Mouse (Mus musculus) neural tube, embryonic 13.5 days (tissue): Measurements from ENCODE around the gene Map2k4. TPM values are rescaled to one million over a fixed set of nuclear protein-coding genes. Genes with fewer than 3 reads are reported as not detected.

Experiments used
- ATAC-seq: fragments of 200-750 bp; cut with Nextera tagmentation; 2 replicates; pipeline ENCODE4 v1.8.0; 2017; ENCODE audit warnings: low read depth, mild to moderate bottlenecking, moderate TSS enrichment, moderate library complexity
- H3K27ac ChIP-seq: fragments of 300-500 bp; sonication (generic); replicated peaks from 2 replicates; pipeline ENCODE4 v1.5.1; 2015; ENCODE audit warnings: moderate library complexity, mild to moderate bottlenecking, inconsistent platforms
- H3K27me3 ChIP-seq: fragments of 300-500 bp; sonication (generic); 2 replicates; pipeline ENCODE4 v1.6.1; 2015; ENCODE audit warnings: mild to moderate bottlenecking, inconsistent platforms
- H3K36me3 ChIP-seq: fragments of 300-500 bp; sonication (generic); 2 replicates; pipeline ENCODE4 v1.6.1; 2015; ENCODE audit warnings: mild to moderate bottlenecking, inconsistent platforms
- H3K4me1 ChIP-seq: fragments of 300-500 bp; sonication (generic); replicated peaks from 2 replicates; pipeline ENCODE4 v1.6.1; 2015; ENCODE audit warnings: inconsistent platforms
- H3K4me2 ChIP-seq: fragments of 300-500 bp; sonication (generic); 2 replicates; pipeline ENCODE4 v1.6.1; 2015; ENCODE audit warnings: inconsistent platforms, mild to moderate bottlenecking, moderate library complexity
- H3K4me3 ChIP-seq: fragments of 300-500 bp; sonication (generic); 2 replicates; pipeline ENCODE4 v1.5.1; 2015; ENCODE audit warnings: mild to moderate bottlenecking, inconsistent platforms
- H3K9ac ChIP-seq: fragments of 300-500 bp; sonication (generic); 2 replicates; pipeline ENCODE4 v1.6.1; 2015; ENCODE audit warnings: moderate library complexity, mild to moderate bottlenecking, inconsistent platforms
- H3K9me3 ChIP-seq: fragments of 300-500 bp; sonication (generic); 2 replicates; pipeline ENCODE4 v1.6.1; 2016; ENCODE audit warnings: inconsistent platforms
- WGBS: fragments of 180-500 bp; shearing (Covaris S2); methylation state at CpG from one replicate; pipeline ENCODE4 v1.1.7; 2015; 5-methylcytosine and 5-hydroxymethylcytosine counted together
- polyA plus RNA-seq: library from polyadenylated mRNA; unstranded; fragments of >200 nt; fragmentation: Nextera tagmentation; extraction: Ambion mirVana; gene quantifications from 2 replicates; pipeline ENCODE4 v1.2.1, GENCODE M21; 2015

Gene Map2k4
- polyA plus RNA-seq, 1 experiment from 2014 or later, result 80.9 TPM

DNA sequence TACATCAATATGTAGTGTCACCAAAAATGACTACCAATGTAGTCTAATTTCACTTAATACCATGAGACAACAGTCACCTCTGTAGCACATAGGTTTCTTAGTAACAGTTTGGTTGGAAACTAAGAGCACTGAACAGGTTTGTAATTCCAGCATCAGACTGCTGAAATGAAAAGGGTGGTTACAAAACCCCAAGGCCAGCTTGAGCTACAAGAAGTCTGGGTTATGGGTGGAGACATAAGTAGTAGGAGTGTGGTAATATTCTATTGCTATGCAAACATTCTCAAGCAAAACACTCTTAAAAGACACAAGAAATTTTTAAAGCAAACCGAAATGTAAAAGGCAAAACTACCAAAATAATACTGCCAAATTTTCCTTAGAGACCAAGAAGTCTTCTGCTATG is 16.6 kb downstream of the Map2k4 start:
- Histone ChIP-seq H3K4me1 (peaks cover 14% of the 10 kb centered on the region), H3K36me3 (no peaks in the 10 kb centered on the region), H3K27ac (no peak overlapping the region), H3K4me2 (no peak overlapping the region), H3K9me3 (no peaks in the 10 kb centered on the region), H3K4me3 (no peak overlapping the region), H3K9ac (no peak overlapping the region), H3K27me3 (no peaks in the 10 kb centered on the region)
- WGBS, result 97% methylated on average over 1 of the region's 1 CpGs
- ATAC-seq, result no peak

DNA sequence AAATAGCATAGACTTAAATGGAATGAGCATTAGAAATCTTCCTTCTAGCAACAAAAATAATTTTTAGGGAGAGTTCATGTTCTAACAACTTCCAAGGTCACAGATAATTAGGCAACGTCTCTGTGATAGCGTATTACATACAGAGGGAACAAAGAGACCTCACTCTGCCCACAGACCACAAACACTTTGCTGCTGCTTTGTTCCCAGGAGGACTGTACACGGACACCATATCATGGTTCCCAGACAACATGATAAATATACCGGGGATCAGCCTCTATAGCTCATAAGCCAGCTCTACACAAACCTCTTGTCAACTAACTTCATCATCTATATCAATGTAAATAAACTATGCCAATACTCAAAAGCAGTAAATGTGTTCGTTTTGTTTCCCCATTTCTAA is 18.1 kb downstream of the Map2k4 start:
- Histone ChIP-seq H3K27me3 (no peaks in the 10 kb centered on the region), H3K27ac (no peak overlapping the region), H3K4me1 (peaks cover 10% of the 10 kb centered on the region), H3K4me3 (no peak overlapping the region), H3K9me3 (no peaks in the 10 kb centered on the region), H3K36me3 (no peaks in the 10 kb centered on the region), H3K4me2 (no peak overlapping the region), H3K9ac (no peak overlapping the region)
- no peak for ATAC-seq
- WGBS, result 75% methylated on average over 5 of the region's 5 CpGs

- Histone ChIP-seq H3K27ac (no peak overlapping the region), H3K9ac (no peak overlapping the region), H3K36me3 (no peaks in the 10 kb centered on the region), H3K27me3 (no peaks in the 10 kb centered on the region), H3K4me1 (peaks cover 10% of the 10 kb centered on the region), H3K4me3 (no peak overlapping the region), H3K4me2 (no peak overlapping the region), H3K9me3 (no peaks in the 10 kb centered on the region)
- ATAC-seq, result no peak
Observed at GRCm38 (mm10) chr11:65768445-65768844, 19.7 kb downstream of the Map2k4 start.

GRCm38 (mm10) chr11:65760912-65761311 is 27.2 kb downstream of the Map2k4 start:
- Histone ChIP-seq H3K4me1 (0 out of 2 replicates have a peak, but pooled peaks cover 4% of the 10 kb centered on the region), H3K4me2 (no peak overlapping the region), H3K4me3 (no peak overlapping the region), H3K9ac (no peak overlapping the region), H3K27me3 (no peaks in the 10 kb centered on the region), H3K27ac (no peak overlapping the region), H3K36me3 (no peaks in the 10 kb centered on the region), H3K9me3 (no peaks in the 10 kb centered on the region)
- WGBS, result 96% methylated on average over 2 of the region's 2 CpGs
- no peak for ATAC-seq

DNA sequence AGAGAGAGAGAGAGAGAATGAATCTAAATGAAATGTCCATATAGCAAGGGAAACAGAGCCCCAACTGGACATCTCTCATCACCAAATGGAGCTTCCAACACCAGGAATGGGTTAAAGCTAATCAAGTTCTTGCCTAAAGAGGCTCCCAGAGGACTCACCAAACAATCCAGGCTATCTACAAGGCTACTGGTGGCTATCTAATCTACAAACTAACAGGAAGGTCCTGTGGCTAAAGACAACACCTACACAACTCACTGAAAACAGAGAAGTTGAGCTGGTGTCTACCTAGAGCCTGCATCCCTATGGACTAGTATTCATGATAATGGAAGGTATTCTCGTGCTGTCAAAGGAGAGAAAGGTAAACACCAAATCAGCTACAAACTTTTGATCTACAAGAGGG is 28.7 kb downstream of the Map2k4 start:
- Histone ChIP-seq H3K4me2 (no peak overlapping the region), H3K4me1 (0 out of 2 replicates have a peak, but pooled peaks cover 4% of the 10 kb centered on the region), H3K9ac (no peak overlapping the region), H3K9me3 (no peaks in the 10 kb centered on the region), H3K27ac (no peak overlapping the region), H3K4me3 (no peak overlapping the region), H3K36me3 (no peaks in the 10 kb centered on the region), H3K27me3 (no peaks in the 10 kb centered on the region)
- ATAC-seq, result no peak
- WGBS, result 97% methylated on average over 1 of the region's 1 CpGs

GRCm38 (mm10) chr11:65754161-65754560 is 33.9 kb downstream of the Map2k4 start:
- H3K36me3 ChIP-seq, result 0 out of 2 replicates have a peak, but pooled peaks cover 3% of the 10 kb centered on the region
- no peak for ATAC-seq
- H3K9me3 ChIP-seq, result no peaks in the 10 kb centered on the region
- H3K4me1 ChIP-seq, result no peaks in the 10 kb centered on the region
- H3K4me3 ChIP-seq, result no peak overlapping the region
- WGBS, result 90% methylated on average over 4 of the region's 4 CpGs
- H3K9ac ChIP-seq, result no peak overlapping the region
- no peak overlapping the region for H3K4me2 ChIP-seq
- no peak overlapping the region for H3K27ac ChIP-seq
- H3K27me3 ChIP-seq, result no peaks in the 10 kb centered on the region

GRCm38 (mm10) chr11:65753593-65753992 is 34.5 kb downstream of the Map2k4 start:
- Histone ChIP-seq H3K9ac (no peak overlapping the region), H3K27me3 (no peaks in the 10 kb centered on the region), H3K9me3 (no peaks in the 10 kb centered on the region), H3K4me3 (no peak overlapping the region), H3K4me1 (no peaks in the 10 kb centered on the region), H3K27ac (no peak overlapping the region), H3K4me2 (no peak overlapping the region), H3K36me3 (0 out of 2 replicates have a peak, but pooled peaks cover 3% of the 10 kb centered on the region)
- 91% methylated on average over 2 of the region's 2 CpGs for WGBS
- ATAC-seq, result no peak

DNA sequence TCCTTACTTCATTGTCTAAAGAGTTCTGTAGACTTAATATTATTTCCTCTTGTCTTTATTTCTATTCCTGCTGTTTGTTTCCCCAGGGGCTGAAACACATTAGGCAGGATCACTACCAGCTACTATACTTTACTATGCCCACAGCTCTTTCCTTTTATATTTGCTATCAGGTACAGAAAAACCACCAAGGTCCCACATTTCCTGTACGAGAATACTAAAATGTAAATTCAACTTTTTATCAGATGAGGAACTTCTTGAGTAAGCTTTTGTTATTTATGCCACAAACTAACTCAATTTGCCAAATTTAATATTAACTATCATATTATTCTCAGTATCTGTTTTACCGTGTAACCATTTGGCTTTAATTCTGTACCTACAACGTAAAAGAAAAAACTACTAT is 37.6 kb downstream of the Map2k4 start:
- Histone ChIP-seq H3K9ac (no peak overlapping the region), H3K4me1 (peaks cover 9% of the 10 kb centered on the region), H3K27ac (no peak overlapping the region), H3K4me2 (no peak overlapping the region), H3K9me3 (no peaks in the 10 kb centered on the region), H3K36me3 (0 out of 2 replicates have a peak, but pooled peaks cover 3% of the 10 kb centered on the region), H3K4me3 (no peak overlapping the region), H3K27me3 (no peaks in the 10 kb centered on the region)
- WGBS, result 95% methylated on average over 3 of the region's 3 CpGs
- no peak for ATAC-seq

DNA sequence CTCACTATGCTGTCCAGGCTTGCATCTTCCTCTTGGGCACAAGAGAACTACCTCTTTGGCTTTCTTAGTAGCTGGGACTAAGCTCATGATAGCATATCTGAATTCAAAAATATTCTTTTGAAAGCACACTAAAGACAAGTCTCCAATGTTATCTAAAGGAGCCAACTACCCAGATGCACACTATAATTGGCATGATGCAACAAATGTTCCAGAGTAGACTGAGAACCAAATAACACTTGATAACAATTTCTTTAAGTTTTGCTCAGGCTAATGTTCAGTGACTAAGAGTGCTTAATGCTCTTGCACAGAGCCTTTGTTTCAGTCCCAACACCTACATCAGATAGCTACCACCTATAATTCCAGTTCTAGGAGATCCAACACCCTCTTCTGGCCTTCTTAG is 40.7 kb downstream of the Map2k4 start:
- Histone ChIP-seq H3K4me1 (peaks cover 10% of the 10 kb centered on the region), H3K4me3 (no peak overlapping the region), H3K36me3 (no peaks in the 10 kb centered on the region), H3K9me3 (no peaks in the 10 kb centered on the region), H3K27me3 (no peaks in the 10 kb centered on the region), H3K9ac (no peak overlapping the region), H3K4me2 (no peak overlapping the region), H3K27ac (no peak overlapping the region)
- ATAC-seq, result no peak

DNA sequence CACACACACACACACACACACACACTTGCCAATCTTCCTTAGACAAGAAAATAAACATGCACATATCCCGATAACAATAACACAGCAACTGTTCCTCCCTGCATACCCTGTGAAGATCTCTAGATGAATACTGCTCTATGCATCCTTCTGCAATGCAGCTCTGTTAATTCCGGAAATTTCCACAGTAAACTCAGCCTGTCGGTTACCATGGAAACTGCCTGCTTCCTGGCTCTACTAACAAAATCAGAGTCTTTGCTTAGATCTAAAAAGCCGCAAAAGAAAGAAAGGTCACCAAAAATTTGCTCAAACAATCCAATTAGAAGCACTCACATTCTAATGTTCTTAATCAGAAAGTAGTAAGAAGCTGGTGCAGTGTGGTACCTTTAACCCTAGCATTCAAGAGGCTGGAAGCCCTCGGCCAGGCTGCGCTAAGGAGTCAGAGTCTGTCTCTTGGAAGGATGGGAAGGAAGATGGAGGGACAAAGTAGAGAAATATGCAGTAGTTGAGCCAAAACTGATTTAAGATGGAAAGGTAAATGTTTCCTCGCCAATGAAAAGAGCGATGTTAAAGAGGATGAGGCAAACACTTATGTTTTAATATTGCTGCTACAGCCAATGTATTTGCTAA is 42.3 kb downstream of the Map2k4 start:
- no peaks in the 10 kb centered on the region for H3K27me3 ChIP-seq
- H3K4me3 ChIP-seq, result no peak overlapping the region
- 79% methylated on average over 8 of the region's 8 CpGs for WGBS
- H3K27ac ChIP-seq, result peak overlapping the region; percentile 43
- no peaks in the 10 kb centered on the region for H3K36me3 ChIP-seq
- ATAC-seq, result peak; percentile 50; the same call in 1 of the 2 replicates
- H3K4me2 ChIP-seq, result no peak overlapping the region
- no peak overlapping the region for H3K9ac ChIP-seq
- peaks cover 10% of the 10 kb centered on the region for H3K4me1 ChIP-seq
- no peaks in the 10 kb centered on the region for H3K9me3 ChIP-seq

- Histone ChIP-seq H3K4me1 (peaks cover 10% of the 10 kb centered on the region), H3K4me2 (no peak overlapping the region), H3K36me3 (no peaks in the 10 kb centered on the region), H3K4me3 (no peak overlapping the region), H3K27me3 (no peaks in the 10 kb centered on the region), H3K9ac (no peak overlapping the region), H3K9me3 (no peaks in the 10 kb centered on the region), H3K27ac (no peak overlapping the region)
- 96% methylated on average over 3 of the region's 3 CpGs for WGBS
- no peak for ATAC-seq
Observed at GRCm38 (mm10) chr11:65743866-65744265, 44.2 kb downstream of the Map2k4 start.

- no peak overlapping the region for H3K9ac ChIP-seq
- 84% methylated on average over 5 of the region's 5 CpGs for WGBS
- no peak overlapping the region for H3K4me3 ChIP-seq
- H3K36me3 ChIP-seq, result no peaks in the 10 kb centered on the region
- no peaks in the 10 kb centered on the region for H3K9me3 ChIP-seq
- no peak for ATAC-seq
- peaks cover 4% of the 10 kb centered on the region for H3K4me1 ChIP-seq
- no peak overlapping the region for H3K27ac ChIP-seq
- H3K4me2 ChIP-seq, result no peak overlapping the region
- H3K27me3 ChIP-seq, result no peaks in the 10 kb centered on the region
Observed at GRCm38 (mm10) chr11:65740811-65741210, 47.3 kb downstream of the Map2k4 start.

- 85% methylated on average over 2 of the region's 2 CpGs for WGBS
- Histone ChIP-seq H3K36me3 (no peaks in the 10 kb centered on the region), H3K27ac (no peak overlapping the region), H3K9ac (no peak overlapping the region), H3K4me2 (no peak overlapping the region), H3K4me3 (no peak overlapping the region), H3K27me3 (no peaks in the 10 kb centered on the region), H3K9me3 (no peaks in the 10 kb centered on the region), H3K4me1 (no peaks in the 10 kb centered on the region)
- ATAC-seq, result no peak
Observed at GRCm38 (mm10) chr11:65740390-65740789, 47.7 kb downstream of the Map2k4 start.
